Mouse (Mus musculus) heart, postnatal 4 days (tissue): ENCODE results near the gene Cox5a. TPM values are rescaled to one million over a fixed set of nuclear protein-coding genes. Genes with fewer than 3 reads are reported as not detected.

ENCODE experiments used
- DNase-seq: peaks from one replicate; pipeline ENCODE4 v3.0.0; 2021
- total RNA-seq, 2 experiments: library from RNA; stranded (reverse); gene quantifications; 2 replicates each; pipeline ENCODE4 v1.2.3; 2021

The Cox5a gene
- total RNA-seq, 2 experiments from 2014 or later: 1,831 to 1,865 TPM

GRCm38 (mm10) chr9:57564609-57565008, 43.5 kb downstream of the Cox5a start:
- no peak for DNase-seq

- peak; percentile 62 for DNase-seq
These were observed 44.7 kb downstream of the Cox5a start for GRCm38 (mm10) chr9:57565741-57566221.

- no peak for DNase-seq
These were observed 45.8 kb downstream of the Cox5a start for GRCm38 (mm10) chr9:57566846-57567245.

GRCm38 (mm10) chr9:57568500-57568899, 47.4 kb downstream of the Cox5a start:
- no peak for DNase-seq

GRCm38 (mm10) chr9:57574397-57574796, 53.3 kb downstream of the Cox5a start:
- no peak for DNase-seq

- no peak for DNase-seq
These were observed 54.5 kb downstream of the Cox5a start for GRCm38 (mm10) chr9:57575577-57575976.

- no peak for DNase-seq
These were observed 56.2 kb downstream of the Cox5a start for GRCm38 (mm10) chr9:57577144-57577849.

Other genes with a start within 250 kb of the Cox5a start
- 1 to 10 TPM; 8.3 TPM for gene Ppcdc, start 81.2 kb upstream of the Cox5a start, total RNA-seq
- gene Scamp5, start 53.2 kb upstream of the Cox5a start, total RNA-seq: 10 to 100 TPM; 11.6 to 11.7 TPM
- 1 to 10 TPM; 7.8 to 9.4 TPM for gene Rpp25, start 17.2 kb upstream of the Cox5a start, total RNA-seq
- gene Fam219b, start 16.3 kb downstream of the Cox5a start, total RNA-seq: 1 to 10 TPM; 7.9 to 8.8 TPM
- gene Mpi, start 31.5 kb downstream of the Cox5a start, total RNA-seq: 100 to 1,000 TPM; 122 to 125 TPM
- gene Scamp2, start 39.7 kb downstream of the Cox5a start, total RNA-seq: 10 to 100 TPM; 34.5 to 37.0 TPM
- gene Ulk3, start 68.2 kb downstream of the Cox5a start, total RNA-seq: 10 to 100 TPM; 11.9 to 12.3 TPM
- gene Cplx3, start 85.0 kb downstream of the Cox5a start, total RNA-seq: not detected
- not detected for gene Lman1l, start 99.5 kb downstream of the Cox5a start, total RNA-seq
- 10 to 100 TPM; 42.1 to 47.0 TPM for gene Csk, start 132.4 kb downstream of the Cox5a start, total RNA-seq
- gene Cyp1a2, start 162.4 kb downstream of the Cox5a start, total RNA-seq: not detected
- not detected for gene Cyp1a1, start 166.7 kb downstream of the Cox5a start, total RNA-seq
- gene Edc3, start 187.3 kb downstream of the Cox5a start, total RNA-seq: 10 to 100 TPM in 1 of 2 experiments, 1 to 10 TPM in 1; 8.9 to 10.0 TPM
- gene Clk3, start 244.6 kb downstream of the Cox5a start, total RNA-seq: 10 to 100 TPM; 43.5 to 49.1 TPM